ENCODE assay signal across 8 mouse cellular contexts in the genomic region with DNA sequence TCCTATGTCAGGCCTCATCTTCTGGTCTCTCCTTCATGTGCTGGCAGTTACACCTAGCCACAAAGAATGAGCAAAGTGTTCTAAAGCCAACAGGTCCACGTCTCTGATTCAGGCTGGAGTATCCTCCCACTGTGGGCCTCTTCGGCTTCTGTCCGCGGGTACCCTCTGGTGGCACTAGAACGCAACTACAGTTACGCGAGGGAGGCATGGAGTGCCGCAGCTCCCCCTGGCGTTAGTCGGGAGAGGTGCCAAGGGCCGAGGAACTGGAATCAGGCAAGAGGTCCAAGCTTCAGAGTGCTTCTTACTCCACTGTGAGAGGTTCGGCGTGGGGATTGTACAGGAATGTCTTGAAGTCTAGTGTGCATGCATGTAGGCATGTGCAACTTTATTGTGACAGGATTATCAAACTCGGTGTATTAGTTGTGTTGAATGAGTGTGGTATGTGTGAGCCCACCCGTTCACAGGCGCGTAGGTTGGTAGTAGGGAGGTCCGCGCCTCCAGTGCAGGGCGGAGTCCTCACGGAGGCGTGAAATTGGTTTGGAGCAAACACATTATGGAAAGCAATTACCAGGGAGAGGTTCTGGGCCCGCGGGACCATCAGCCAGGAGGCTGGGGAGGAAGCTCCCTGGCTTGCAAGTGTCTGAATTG. TPM values are rescaled to one million over a fixed set of nuclear protein-coding genes. Genes with fewer than 3 reads are reported as not detected.
DNase-seq lines count a peak whose midpoint lies in the region; ATAC-seq and TF ChIP-seq lines count a peak whose summit lies in the region.

No protein-coding gene starts in this region.

- no peak overlapping the region for H3K4me2 ChIP-seq in heart, embryonic 11.5 days
- H3K4me2 ChIP-seq in midbrain, embryonic 12.5 days (replicated peaks), result no peak overlapping the region

- H3K27ac ChIP-seq in heart, embryonic 11.5 days (ENCODE audit: low read depth, low read length), result no peak overlapping the region
- H3K27ac ChIP-seq in midbrain, embryonic 12.5 days (replicated peaks), result no peak overlapping the region
- H3K27ac ChIP-seq in small intestine, adult 2 months (ENCODE audit: insufficient read depth, low read depth, low read length), result no peak overlapping the region

- WGBS in heart, embryonic 11.5 days (ENCODE audit: insufficient replicate concordance), result 15% methylated on average over 24 of the region's 24 CpGs
- 21% methylated on average over 24 of the region's 24 CpGs for WGBS in midbrain, embryonic 12.5 days
- 16% methylated on average over 24 of the region's 24 CpGs for WGBS in small intestine, adult 2 months

- H3K27me3 ChIP-seq in heart, embryonic 11.5 days (ENCODE audit: control insufficient read depth, insufficient read depth, low read length), result peaks cover 75% of the 10 kb centered on the region
- H3K27me3 ChIP-seq in midbrain, embryonic 12.5 days, result peaks cover 77% of the 10 kb centered on the region
- peaks cover 30% of the 10 kb centered on the region for H3K27me3 ChIP-seq in small intestine, adult 2 months (ENCODE audit: control insufficient read depth, insufficient read depth, low read length)

- DNase-seq in heart, adult 11 months, result peak; percentile 98
- DNase-seq in embryo, embryonic 11.5 days (ENCODE audit: low read depth, low spot score), result peak; percentile 81
- peak; percentile 84 for DNase-seq in kidney, adult 11 months
- DNase-seq in left cerebral cortex, postnatal 36 days (ENCODE audit: low spot score in 2 of 2), result peak; percentile 88 to 92

- H3K4me3 ChIP-seq in heart, embryonic 11.5 days (ENCODE audit: low read depth, low read length), result no peak overlapping the region
- no peak overlapping the region for H3K4me3 ChIP-seq in midbrain, embryonic 12.5 days
- no peak overlapping the region for H3K4me3 ChIP-seq in small intestine, adult 2 months (ENCODE audit: low read depth, low read length)

- H3K9ac ChIP-seq in heart, embryonic 11.5 days (ENCODE audit: low read depth, low read length), result no peak overlapping the region
- H3K9ac ChIP-seq in midbrain, embryonic 12.5 days (replicated peaks), result no peak overlapping the region

- ATAC-seq in heart, embryonic 11.5 days (replicated peaks; ENCODE audit: insufficient number of reproducible peaks, low FRiP score, low TSS enrichment), result no peak
- peak; percentile 95 for ATAC-seq in granulocyte monocyte progenitor cell, adult 5-6 weeks (replicated peaks; ENCODE audit: poor library complexity, severe bottlenecking)
- ATAC-seq in midbrain, embryonic 12.5 days (ENCODE audit: low FRiP score, low read depth), result peak; percentile 53

- TF ChIP-seq POLR2A in small intestine, adult 2 months (IDR thresholded peaks at IDR 0.05; ENCODE audit: low read depth, low read length), result no peak

- no peaks in the 10 kb centered on the region for H3K36me3 ChIP-seq in heart, embryonic 11.5 days (ENCODE audit: control insufficient read depth, insufficient read depth, low read length)
- no peaks in the 10 kb centered on the region for H3K36me3 ChIP-seq in midbrain, embryonic 12.5 days
- no peaks in the 10 kb centered on the region for H3K36me3 ChIP-seq in small intestine, adult 2 months (ENCODE audit: control insufficient read depth, insufficient read depth, low read length)

- H3K4me1 ChIP-seq in heart, embryonic 11.5 days (ENCODE audit: control insufficient read depth, insufficient read depth, low read length), result peaks cover 8% of the 10 kb centered on the region
- peaks cover 24% of the 10 kb centered on the region for H3K4me1 ChIP-seq in midbrain, embryonic 12.5 days
- peaks cover 4% of the 10 kb centered on the region; the same call in 1 of the 2 replicates for H3K4me1 ChIP-seq in small intestine, adult 2 months (ENCODE audit: control insufficient read depth, insufficient read depth, insufficient read length, low read length)

- no peaks in the 10 kb centered on the region for H3K9me3 ChIP-seq in heart, embryonic 11.5 days (replicated peaks; ENCODE audit: control insufficient read depth, low read length)
- H3K9me3 ChIP-seq in midbrain, embryonic 12.5 days, result no peaks in the 10 kb centered on the region

- intact Hi-C loops in left cerebral cortex, postnatal 36 days (cut with DNase I), result loop anchor here (2.0 kb wide), 1 partner anchor 45 kb away; no protein-coding TSS in a partner anchor

- peak; percentile 100 for TF ChIP-seq CTCF in small intestine, adult 2 months (IDR thresholded peaks at IDR 0.05; ENCODE audit: extremely low read depth, insufficient read length, insufficient replicate concordance, low read depth, low read length)

RNA-seq across cellular contexts. Expression of gene Gbx1, which starts 3.2 kb away (rescaled TPM):
- polyA plus RNA-seq in heart, embryonic 11.5 days (2014; fragmentation: Nextera tagmentation; extraction: Ambion mirVana), result 0.04 TPM in 1 of 2 replicates, not detected in the other
- not detected in 2 replicates for total RNA-seq in granulocyte monocyte progenitor cell, adult 5-6 weeks (2014; fragmentation: Nextera tagmentation)
- total RNA-seq in granulocyte monocyte progenitor cell, adult 5-6 weeks (2017), result not detected in 2 replicates
- under 1 TPM in 1 of 2 experiments, not detected in 1; 0.61 TPM for total RNA-seq in left cerebral cortex, postnatal 36 days (2021)
- 0.10 and 0.18 TPM in 2 replicates for polyA plus RNA-seq in midbrain, embryonic 12.5 days (2016; fragmentation: Nextera tagmentation; extraction: Ambion mirVana)
- not detected in 2 replicates for polyA plus RNA-seq in small intestine, adult 2 months (2012; rRNA removed)

RNA-seq across cellular contexts. Expression of gene Asb10, which starts 10.6 kb away (rescaled TPM):
- polyA plus RNA-seq in heart, embryonic 11.5 days (2014; fragmentation: Nextera tagmentation; extraction: Ambion mirVana), result 3.2 and 3.4 TPM in 2 replicates
- total RNA-seq in granulocyte monocyte progenitor cell, adult 5-6 weeks (2014; fragmentation: Nextera tagmentation), result not detected in 2 replicates
- not detected in 2 replicates for total RNA-seq in granulocyte monocyte progenitor cell, adult 5-6 weeks (2017)
- under 1 TPM in 1 of 2 experiments, not detected in 1; 0.27 TPM for total RNA-seq in left cerebral cortex, postnatal 36 days (2021)
- 0.16 and 0.19 TPM in 2 replicates for polyA plus RNA-seq in midbrain, embryonic 12.5 days (2016; fragmentation: Nextera tagmentation; extraction: Ambion mirVana)
- 0.42 and 0.47 TPM in 2 replicates for polyA plus RNA-seq in small intestine, adult 2 months (2012; rRNA removed)

RNA-seq across cellular contexts. Expression of gene 4931409K22Rik, which starts 26.4 kb away (rescaled TPM):
- polyA plus RNA-seq in heart, embryonic 11.5 days (2014; fragmentation: Nextera tagmentation; extraction: Ambion mirVana), result not detected in 2 replicates
- total RNA-seq in granulocyte monocyte progenitor cell, adult 5-6 weeks (2014; fragmentation: Nextera tagmentation), result not detected in 2 replicates
- total RNA-seq in granulocyte monocyte progenitor cell, adult 5-6 weeks (2017), result not detected in 2 replicates
- under 1 TPM in 1 of 2 experiments, not detected in 1; 0.23 TPM for total RNA-seq in left cerebral cortex, postnatal 36 days (2021)
- 0.06 and 0.09 TPM in 2 replicates for polyA plus RNA-seq in midbrain, embryonic 12.5 days (2016; fragmentation: Nextera tagmentation; extraction: Ambion mirVana)
- not detected in 2 replicates for polyA plus RNA-seq in small intestine, adult 2 months (2012; rRNA removed)

RNA-seq across cellular contexts. Expression of gene Abcf2, which starts 47.1 kb away (rescaled TPM):
- polyA plus RNA-seq in heart, embryonic 11.5 days (2014; fragmentation: Nextera tagmentation; extraction: Ambion mirVana), result 75.6 and 78.6 TPM in 2 replicates
- 51.6 and 74.3 TPM in 2 replicates for total RNA-seq in granulocyte monocyte progenitor cell, adult 5-6 weeks (2014; fragmentation: Nextera tagmentation)
- 98.3 and 98.8 TPM in 2 replicates for total RNA-seq in granulocyte monocyte progenitor cell, adult 5-6 weeks (2017)
- total RNA-seq in left cerebral cortex, postnatal 36 days (2021), result 10 to 100 TPM; 85.2 to 90.3 TPM
- polyA plus RNA-seq in midbrain, embryonic 12.5 days (2016; fragmentation: Nextera tagmentation; extraction: Ambion mirVana), result 126 TPM in 2 replicates
- 20.4 and 32.3 TPM in 2 replicates for polyA plus RNA-seq in small intestine, adult 2 months (2012; rRNA removed)

RNA-seq across cellular contexts. Expression of gene Chpf2, which starts 56.4 kb away (rescaled TPM):
- 8.1 and 9.8 TPM in 2 replicates for polyA plus RNA-seq in heart, embryonic 11.5 days (2014; fragmentation: Nextera tagmentation; extraction: Ambion mirVana)
- total RNA-seq in granulocyte monocyte progenitor cell, adult 5-6 weeks (2014; fragmentation: Nextera tagmentation), result 17.8 and 17.9 TPM in 2 replicates
- total RNA-seq in granulocyte monocyte progenitor cell, adult 5-6 weeks (2017), result 10.4 and 29.2 TPM in 2 replicates
- 10 to 100 TPM; 69.2 to 76.9 TPM for total RNA-seq in left cerebral cortex, postnatal 36 days (2021)
- polyA plus RNA-seq in midbrain, embryonic 12.5 days (2016; fragmentation: Nextera tagmentation; extraction: Ambion mirVana), result 18.3 and 22.1 TPM in 2 replicates
- polyA plus RNA-seq in small intestine, adult 2 months (2012; rRNA removed), result 19.9 and 25.7 TPM in 2 replicates
